Mouse (Mus musculus) T-helper 17 cell (primary cell): ENCODE measurements around the gene Ckmt1.

Experiments
- in situ Hi-C, 2 experiments: fragments of 300-600 bp; cut with MboI, MseI; formaldehyde crosslinking; loops; 1 replicate in 1 of 2; 2 replicates in 1 of 2; pipeline ENCODE4 v1.15.1; 2025; ENCODE audit warnings: high pct_unique_total_duplicates in 2 of 2

The Ckmt1 gene

DNA sequence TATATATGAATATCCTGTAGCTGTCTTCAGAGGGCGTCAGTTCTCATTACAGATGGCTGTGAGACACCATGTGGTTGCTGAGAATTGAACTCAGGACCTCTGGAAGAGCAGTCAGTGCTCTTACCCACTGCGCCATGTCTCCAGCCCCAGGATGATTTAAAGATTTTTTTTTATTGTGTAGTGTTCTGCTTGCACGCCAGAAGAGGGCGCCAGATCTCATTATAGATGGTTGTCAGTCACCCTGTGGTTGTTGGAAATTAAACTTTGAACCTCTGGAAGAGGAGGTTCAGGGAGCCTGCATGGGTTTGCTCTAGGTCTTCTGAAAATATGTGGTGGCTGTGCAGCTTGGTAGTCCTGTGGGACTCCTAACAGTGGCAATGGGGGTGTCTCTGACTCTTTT is 50.6 kb downstream of the Ckmt1 start:
- in situ Hi-C loops, result loop anchor here in 1 of 2 experiments (5.0 kb wide), 1 partner anchor 34 kb away; the partner anchor contains the start of gene Ell3

DNA sequence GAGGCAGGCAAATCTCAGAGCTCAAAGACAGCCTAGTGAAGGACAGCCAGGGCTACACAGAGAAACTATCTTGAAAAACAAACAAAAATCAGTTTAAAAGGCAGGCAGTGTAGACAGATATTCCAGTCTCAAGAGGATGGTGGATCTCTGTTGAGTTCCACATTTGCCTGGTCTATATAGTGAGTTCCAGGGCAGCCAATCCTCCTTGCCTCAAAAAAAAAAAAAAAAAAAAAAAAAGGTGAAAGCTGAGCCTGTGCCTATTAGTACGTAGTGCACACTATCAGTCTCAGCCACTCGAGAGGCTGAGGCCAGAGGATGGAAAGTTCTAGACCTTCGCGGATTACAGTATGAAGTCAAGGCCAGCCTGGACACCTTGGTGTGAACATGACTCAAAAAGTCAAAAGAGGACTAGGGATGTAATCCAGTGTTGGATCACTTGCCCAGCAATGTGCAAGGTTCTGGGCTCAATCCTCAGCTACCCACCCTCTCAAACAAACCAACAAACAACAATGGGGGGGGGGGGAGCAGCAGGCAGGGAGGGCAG is 55.4 kb downstream of the Ckmt1 start:
- in situ Hi-C loops, result no loop called here
